Mouse (Mus musculus) cerebellum, adult 2 months (tissue): ENCODE results near the gene Hibch. TPM values are rescaled to one million over a fixed set of nuclear protein-coding genes. Genes with fewer than 3 reads are reported as not detected.
"Not testable (repeated sequence)": the region's sequence is repeated elsewhere in the genome, so short reads cannot be mapped to it uniquely, and the experiment has no call there.

ENCODE experiments used
- DNase-seq, 2 experiments: peaks; one replicate each; pipeline ENCODE4 v3.0.0; 2021
- H3K27ac ChIP-seq: fragments of 200-500 bp; 2 replicates; pipeline ENCODE4 v1.5.1; 2012; ENCODE audit warnings: low read length, control low read depth, inconsistent platforms; ENCODE audit not compliant: insufficient read depth
- H3K27me3 ChIP-seq: fragments of 200-500 bp; 2 replicates; pipeline ENCODE4 v1.6.1; 2012; ENCODE audit warnings: inconsistent platforms, mild to moderate bottlenecking, low read length, moderate library complexity; ENCODE audit not compliant: control insufficient read depth, insufficient read depth
- H3K4me1 ChIP-seq: fragments of 200-500 bp; 2 replicates; pipeline ENCODE4 v1.6.1; 2011; ENCODE audit warnings: low read length; ENCODE audit not compliant: control insufficient read depth, insufficient read depth
- H3K4me3 ChIP-seq: fragments of 200-500 bp; replicated peaks from 2 replicates; pipeline ENCODE3; 2011; ENCODE audit warnings: mild to moderate bottlenecking, low read depth, low read length, control low read depth; ENCODE audit not compliant: insufficient read depth
- CTCF ChIP-seq: fragments of 200-500 bp; IDR thresholded peaks from 2 replicates; pipeline ENCODE4 v1.5.1; 2011; ENCODE audit warnings: low read depth, mild to moderate bottlenecking, control low read depth, low read length, moderate library complexity, borderline replicate concordance; ENCODE audit not compliant: insufficient read depth
- POLR2A ChIP-seq: fragments of 200-500 bp; IDR thresholded peaks from 2 replicates; pipeline ENCODE4 v1.6.1; 2011; ENCODE audit warnings: low read length, control low read depth, borderline replicate concordance; ENCODE audit not compliant: insufficient read depth
- WGBS: fragments of 180-500 bp; shearing (Covaris S2); methylation state at CpG from one replicate; pipeline ENCODE4 v1.1.7; 2018; 5-methylcytosine and 5-hydroxymethylcytosine counted together
- polyA plus RNA-seq: library from polyadenylated mRNA; depleted of rRNA; stranded (reverse); fragments of >200 nt; gene quantifications from 2 replicates; pipeline ENCODE4 v1.2.3, GENCODE M21; 2012

Hibch gene
- polyA plus RNA-seq, 1 experiment, result 27.9 TPM

- H3K27ac ChIP-seq, result no peak overlapping the region
- no peak for DNase-seq
- H3K4me3 ChIP-seq, result no peak overlapping the region
- no peaks in the 10 kb centered on the region for H3K4me1 ChIP-seq
- WGBS, result 81% methylated on average over 3 of the region's 3 CpGs
- H3K27me3 ChIP-seq, result no peaks in the 10 kb centered on the region
- TF ChIP-seq POLR2A, result no peak
- no peak for TF ChIP-seq CTCF
Observed at GRCm38 (mm10) chr1:52909783-52910182, 65.1 kb downstream of the Hibch start.

- no peak for TF ChIP-seq CTCF
- no peak for TF ChIP-seq POLR2A
- no peak for DNase-seq
- WGBS, result 91% methylated on average over 2 of the region's 2 CpGs
- H3K27ac ChIP-seq, result no peak overlapping the region
- no peaks in the 10 kb centered on the region for H3K4me1 ChIP-seq
- no peaks in the 10 kb centered on the region for H3K27me3 ChIP-seq
- no peak overlapping the region for H3K4me3 ChIP-seq
Observed at GRCm38 (mm10) chr1:52916655-52917054, 71.9 kb downstream of the Hibch start.

GRCm38 (mm10) chr1:52918897-52919296 lies 74.2 kb downstream of the Hibch start:
- not testable (repeated sequence) for H3K27me3 ChIP-seq, H3K4me1 ChIP-seq, H3K27ac ChIP-seq, DNase-seq, H3K4me3 ChIP-seq

GRCm38 (mm10) chr1:52924482-52924881 lies 79.8 kb downstream of the Hibch start:
- H3K4me1 ChIP-seq, DNase-seq, H3K4me3 ChIP-seq, H3K27ac ChIP-seq, H3K27me3 ChIP-seq: not testable (repeated sequence)
- 89% methylated on average over 1 of the region's 1 CpGs for WGBS

DNA sequence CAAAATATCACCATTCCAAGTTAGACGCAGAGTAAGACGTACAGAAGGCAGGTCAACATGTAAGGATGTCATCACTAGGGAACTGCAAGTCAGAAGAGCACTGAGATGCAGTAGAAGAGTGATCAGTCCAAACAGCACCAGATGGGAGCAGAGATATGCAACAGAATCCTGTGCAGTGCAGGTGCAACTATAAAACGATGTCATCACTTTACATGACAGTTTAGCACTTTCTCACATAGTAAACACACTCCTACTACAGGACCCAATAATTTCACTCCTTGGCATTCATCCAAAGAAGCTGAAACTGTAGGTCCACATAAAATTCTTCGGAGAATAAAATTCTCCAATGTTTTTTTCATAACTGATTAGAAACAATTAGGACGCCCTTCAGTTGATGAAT lies 89.8 kb downstream of the Hibch start:
- TF ChIP-seq CTCF (no peak), POLR2A (no peak)
- Histone ChIP-seq H3K4me3 (no peak overlapping the region), H3K27ac (no peak overlapping the region), H3K27me3 (no peaks in the 10 kb centered on the region), H3K4me1 (no peaks in the 10 kb centered on the region)
- WGBS, result 71% methylated on average over 5 of the region's 5 CpGs
- DNase-seq, result no peak

DNA sequence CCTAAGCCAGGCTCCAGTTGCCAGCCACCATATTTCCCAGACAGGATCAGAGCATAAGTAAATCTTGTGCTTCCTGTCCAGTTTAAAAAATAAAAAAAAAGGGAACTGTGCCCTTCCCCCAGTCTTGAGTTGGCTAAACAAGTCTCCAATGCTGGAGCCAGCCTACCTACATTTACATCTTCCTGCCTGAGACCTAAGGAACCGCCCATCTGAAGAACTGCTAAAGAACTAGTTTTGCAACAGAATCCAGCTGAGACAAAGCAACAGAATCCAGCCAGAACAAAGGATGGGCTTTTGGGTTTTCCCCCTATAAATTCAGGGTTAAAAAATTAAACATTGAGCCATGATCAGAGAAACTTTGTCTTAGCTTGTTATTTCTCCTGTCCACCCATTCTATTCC lies 94.3 kb downstream of the Hibch start:
- H3K27me3 ChIP-seq, result no peaks in the 10 kb centered on the region
- 100% methylated on average over 1 of the region's 1 CpGs for WGBS
- H3K27ac ChIP-seq, result no peak overlapping the region
- no peak overlapping the region for H3K4me3 ChIP-seq
- no peak for DNase-seq
- no peak for TF ChIP-seq POLR2A
- TF ChIP-seq CTCF, result no peak
- H3K4me1 ChIP-seq, result no peaks in the 10 kb centered on the region

GRCm38 (mm10) chr1:52947895-52948294 lies 103.2 kb downstream of the Hibch start:
- H3K27me3 ChIP-seq, result no peaks in the 10 kb centered on the region
- DNase-seq, result peak; percentile 53 to 68
- H3K4me3 ChIP-seq, result no peak overlapping the region
- no peak for TF ChIP-seq POLR2A
- no peak for TF ChIP-seq CTCF
- 26% methylated on average over 5 of the region's 5 CpGs for WGBS
- no peak overlapping the region for H3K27ac ChIP-seq
- H3K4me1 ChIP-seq, result no peaks in the 10 kb centered on the region

DNA sequence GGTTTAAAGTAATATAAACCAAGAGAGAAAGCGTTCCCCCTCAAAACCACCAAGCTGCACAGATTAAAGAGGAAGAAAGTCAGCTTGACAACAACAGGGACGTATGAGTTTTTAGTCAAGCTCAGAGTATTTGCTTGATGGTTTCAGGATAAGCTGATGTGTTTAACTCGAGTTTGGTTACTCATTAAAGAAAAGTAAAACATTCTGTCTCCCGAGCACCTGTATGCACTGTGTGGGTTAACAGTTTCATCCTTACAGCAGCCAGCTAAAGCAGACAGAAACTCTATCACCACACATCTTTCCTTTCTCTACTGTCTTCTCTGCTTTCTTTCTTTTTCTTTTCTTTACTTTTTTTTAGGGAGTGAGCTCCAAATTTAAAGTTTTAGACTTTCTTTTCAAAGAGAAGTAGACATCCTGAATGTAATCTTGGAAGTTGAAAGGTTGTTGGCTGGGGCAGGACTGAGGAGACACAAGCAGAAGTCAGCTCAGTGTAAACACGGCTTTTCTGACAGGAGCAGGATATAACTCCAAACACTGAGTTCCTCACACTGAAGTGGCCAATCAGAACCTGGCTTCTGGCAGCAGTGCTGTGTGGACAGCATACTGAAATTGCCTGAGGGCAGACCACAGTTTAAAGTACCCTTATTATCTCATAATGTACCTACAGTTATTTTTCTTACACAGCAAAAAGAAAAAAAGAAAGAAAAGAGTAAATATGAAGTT lies 106.6 kb downstream of the Hibch start:
- Histone ChIP-seq H3K4me1 (no peaks in the 10 kb centered on the region), H3K27ac (no peak overlapping the region), H3K27me3 (no peaks in the 10 kb centered on the region), H3K4me3 (peak overlapping the region; percentile 4)
- no peak for TF ChIP-seq POLR2A
- no peak for TF ChIP-seq CTCF
- 55% methylated on average over 5 of the region's 5 CpGs for WGBS
- peak; percentile 39 to 58 for DNase-seq

GRCm38 (mm10) chr1:52952143-52952542 lies 107.4 kb downstream of the Hibch start:
- no peak for TF ChIP-seq CTCF
- no peak for TF ChIP-seq POLR2A
- peak; percentile 57 to 67 for DNase-seq
- 4% methylated on average over 5 of the region's 5 CpGs for WGBS
- Histone ChIP-seq H3K4me3 (peak overlapping the region; percentile 90), H3K4me1 (no peaks in the 10 kb centered on the region), H3K27me3 (no peaks in the 10 kb centered on the region), H3K27ac (peak overlapping the region; percentile 70)
